Mouse (Mus musculus) CH12.LX (cell line): ENCODE data around the gene C2cd4d. TPM values are rescaled to one million over a fixed set of nuclear protein-coding genes. Genes with fewer than 3 reads are reported as not detected.

Experiments used
- DNase-seq: peaks from one replicate; pipeline ENCODE4 v3.0.0-alpha.2; 2013; ENCODE audit errors: extremely low read depth
- H3K27ac ChIP-seq: 2 replicates; pipeline ENCODE4 v1.5.1; 2012; ENCODE audit warnings: low read depth, mild to moderate bottlenecking, control low read depth, moderate library complexity; ENCODE audit not compliant: insufficient read depth
- H3K27me3 ChIP-seq: replicated peaks from 2 replicates; pipeline ENCODE3; 2012; ENCODE audit warnings: inconsistent platforms
- H3K36me3 ChIP-seq, 2 experiments: replicated peaks in 1 of 2; 2 replicates each; pipeline versions ENCODE3 to v1.6.1; 2012; ENCODE audit warnings: inconsistent platforms in 1 of 2, low read length in 1 of 2, mild to moderate bottlenecking in 1 of 2, mixed read lengths in 1 of 2, moderate library complexity in 1 of 2; ENCODE audit not compliant: control insufficient read depth in 1 of 2, insufficient read depth in 1 of 2
- H3K4me1 ChIP-seq, 2 experiments: 2 replicates each; pipeline ENCODE4 v1.6.1; 2012; ENCODE audit warnings: inconsistent platforms in 1 of 2, moderate library complexity in 1 of 2; ENCODE audit not compliant: insufficient read depth in 2 of 2, control insufficient read depth in 1 of 2
- H3K4me2 ChIP-seq: 2 replicates; pipeline ENCODE4 v1.6.1; 2012; ENCODE audit warnings: low read depth, mild to moderate bottlenecking, control low read depth; ENCODE audit not compliant: poor library complexity, insufficient read depth, severe bottlenecking
- H3K4me3 ChIP-seq, 3 experiments: fragments of 150-350 bp in 1 of 3; sonication (generic) in 1 of 3; replicated peaks in 1 of 3; 2 replicates each; pipeline versions ENCODE3 to v1.5.1; 2011 to 2012; ENCODE audit warnings: low read depth in 2 of 3, low read length in 2 of 3, mild to moderate bottlenecking in 2 of 3, moderate library complexity in 2 of 3, control low read depth in 1 of 3, improper control_type of control experiment in 1 of 3, inconsistent platforms in 1 of 3, mixed read lengths in 1 of 3; ENCODE audit not compliant: poor library complexity in 1 of 3
- H3K79me2 ChIP-seq: replicated peaks from 2 replicates; pipeline ENCODE4 v1.6.1; 2012; ENCODE audit warnings: mild to moderate bottlenecking, moderate library complexity; ENCODE audit not compliant: control insufficient read depth, poor library complexity, insufficient read depth, severe bottlenecking; ENCODE audit errors: extremely low read depth
- H3K9ac ChIP-seq: 2 replicates; pipeline ENCODE4 v1.6.1; 2012; ENCODE audit warnings: low read depth, mild to moderate bottlenecking, control low read depth, moderate library complexity; ENCODE audit not compliant: insufficient read depth
- H3K9me3 ChIP-seq: replicated peaks from 2 replicates; pipeline ENCODE3; 2012; ENCODE audit warnings: low read length, inconsistent platforms, mixed read lengths
- BHLHE40 ChIP-seq: IDR thresholded peaks from 2 replicates; pipeline ENCODE4 v1.6.1; 2011; ENCODE audit warnings: mild to moderate bottlenecking, low read depth, low read length, improper control_type of control experiment
- CHD1 ChIP-seq: IDR thresholded peaks from 2 replicates; pipeline ENCODE4 v1.6.1; 2012; ENCODE audit warnings: low read depth, low read length, improper control_type of control experiment, inconsistent platforms
- CHD2 ChIP-seq: IDR thresholded peaks from 2 replicates; pipeline ENCODE4 v1.6.1; 2011; ENCODE audit warnings: low read length, improper control_type of control experiment
- CTCF ChIP-seq, 2 experiments: IDR thresholded peaks in 1 of 2; conservative IDR thresholded peaks in 1 of 2; 2 replicates each; pipeline ENCODE4 v1.5.1; 2011 to 2012; ENCODE audit warnings: low read depth in 2 of 2, low read length in 2 of 2, improper control_type of control experiment in 1 of 2, inconsistent platforms in 1 of 2, mild to moderate bottlenecking in 1 of 2, moderate library complexity in 1 of 2
- HCFC1 ChIP-seq: IDR thresholded peaks from 2 replicates; pipeline ENCODE4 v1.6.1; 2012; ENCODE audit warnings: low read depth, mild to moderate bottlenecking, inconsistent platforms, low read length, improper control_type of control experiment
- JUN ChIP-seq: IDR thresholded peaks from 2 replicates; pipeline ENCODE4 v1.6.1; 2011; ENCODE audit warnings: low read depth, mild to moderate bottlenecking, low read length, improper control_type of control experiment, moderate library complexity; ENCODE audit not compliant: insufficient read depth
- JUND ChIP-seq: conservative IDR thresholded peaks from 2 replicates; pipeline ENCODE4 v1.6.1; 2011; ENCODE audit warnings: low read depth, low read length, improper control_type of control experiment
- MEF2A ChIP-seq: IDR thresholded peaks from 2 replicates; pipeline ENCODE4 v1.6.1; 2014; ENCODE audit warnings: low read depth, mild to moderate bottlenecking, inconsistent platforms, low read length, improper control_type of control experiment, borderline replicate concordance
- POLR2A ChIP-seq: IDR thresholded peaks from 2 replicates; pipeline ENCODE4 v1.6.1; 2011; ENCODE audit warnings: low read depth, mild to moderate bottlenecking, improper control_type of control experiment, low read length
- POLR2AphosphoS2 ChIP-seq: IDR thresholded peaks from 2 replicates; pipeline ENCODE4 v1.6.1; 2011; ENCODE audit warnings: low read depth, low read length, improper control_type of control experiment
- RAD21 ChIP-seq: IDR thresholded peaks from 2 replicates; pipeline ENCODE4 v1.6.1; 2011; ENCODE audit warnings: low read depth, mild to moderate bottlenecking, low read length, improper control_type of control experiment, moderate library complexity
- RCOR1 ChIP-seq: conservative IDR thresholded peaks from 2 replicates; pipeline ENCODE4 v1.6.1; 2012; ENCODE audit warnings: low read depth, mild to moderate bottlenecking, inconsistent platforms, low read length, improper control_type of control experiment
- SIN3A ChIP-seq: IDR thresholded peaks from 2 replicates; pipeline ENCODE4 v1.6.1; 2012; ENCODE audit warnings: low read length, improper control_type of control experiment, inconsistent platforms
- TBP ChIP-seq: conservative IDR thresholded peaks from 2 replicates; pipeline ENCODE4 v1.6.1; 2011; ENCODE audit warnings: low read depth, low read length, improper control_type of control experiment
- TCF12 ChIP-seq: IDR thresholded peaks from 2 replicates; pipeline ENCODE4 v1.6.1; 2014; ENCODE audit warnings: low read depth, mild to moderate bottlenecking, inconsistent platforms, low read length, improper control_type of control experiment
- USF1 ChIP-seq: IDR thresholded peaks from 2 replicates; pipeline ENCODE4 v1.6.1; 2014; ENCODE audit warnings: low read depth, mild to moderate bottlenecking, inconsistent platforms, low read length, improper control_type of control experiment
- ZKSCAN1 ChIP-seq: IDR thresholded peaks from 2 replicates; pipeline ENCODE4 v1.6.1; 2012; ENCODE audit warnings: low read depth, inconsistent platforms, low read length, improper control_type of control experiment, borderline replicate concordance
- ZMIZ1 ChIP-seq: IDR thresholded peaks from 2 replicates; pipeline ENCODE4 v1.6.1; 2012; ENCODE audit warnings: low read depth, mild to moderate bottlenecking, inconsistent platforms, low read length, improper control_type of control experiment
- dilution Hi-C: fragments of 300-500 bp; cut with MboI; formaldehyde crosslinking; loops from 2 replicates; pipeline ENCODE4 v1.14.3; 2020; ENCODE audit warnings: low sequenced_read_pairs; ENCODE audit not compliant: extremely low pct_unique_long_range_greater_than_20kb, extremely low pct_ligation_motif_present
- in situ Hi-C: fragments of 300-500 bp; cut with MboI; formaldehyde crosslinking; loops from 3 replicates; pipeline ENCODE4 v1.14.3; 2019; ENCODE audit warnings: low sequenced_read_pairs, low pct_ligation_motif_present, low pct_unique_long_range_greater_than_20kb, mixed read lengths
- polyA plus RNA-seq: library from polyadenylated mRNA; unstranded; fragments of >175 nt; gene quantifications from 2 replicates; pipeline ENCODE4 v1.2.1, GENCODE M21; 2012; ENCODE audit warnings: low read depth; ENCODE audit not compliant: insufficient read length
- total RNA-seq, 2 experiments: library from RNA; depleted of rRNA; stranded (reverse); fragments of 300-350 nt in 1 of 2; fragments of >200 nt in 1 of 2; gene quantifications; 2 replicates each; pipeline ENCODE4 v1.2.3; 2012 to 2014

The C2cd4d gene
- total and polyA plus RNA-seq, 3 experiments: not detected

DNA sequence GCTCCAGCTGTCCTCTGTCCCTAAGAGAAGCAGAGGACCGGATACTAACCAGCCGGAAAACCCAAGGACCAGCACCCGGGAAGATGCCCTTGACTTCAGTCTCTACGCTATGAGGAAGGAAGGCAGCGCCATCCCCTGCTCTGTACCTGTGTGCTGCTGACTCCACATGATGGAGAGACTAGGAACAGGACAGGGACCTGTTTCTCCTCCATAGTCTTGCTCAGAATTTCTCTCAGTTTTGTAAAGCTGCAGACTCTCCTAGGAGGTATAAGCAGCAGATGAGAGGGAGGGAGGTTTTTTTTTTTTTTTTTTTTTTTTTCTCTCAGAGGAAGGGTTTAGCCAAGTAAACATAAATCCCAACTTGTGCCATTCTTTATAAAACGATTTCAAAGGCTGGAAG is 36.0 kb downstream of the C2cd4d start, which contains the start of gene Lingo4:
TSS of gene Lingo4 (plus strand) at position 301 of the 400 bp plus-strand sequence.
- dilution Hi-C loops: no loop called here
- no peaks in the 10 kb centered on the region for H3K36me3 ChIP-seq
- H3K9ac ChIP-seq: no peak within 1 kb of the TSS
- no peaks in the 10 kb centered on the region for H3K79me2 ChIP-seq
- TF ChIP-seq ZKSCAN1: no peak
- TF ChIP-seq TCF12: no peak
- TF ChIP-seq ZMIZ1: no peak
- no peak for TF ChIP-seq TBP
- TF ChIP-seq CHD1: no peak
- no peak for TF ChIP-seq RAD21
- TF ChIP-seq USF1: no peak
- no peak for TF ChIP-seq CTCF (conservative IDR thresholded peaks at IDR 0.05 in 1 of 2, IDR thresholded peaks at IDR 0.05 in 1 of 2; ENCODE audit: low read depth in 2 of 2, low read length in 2 of 2)
- TF ChIP-seq HCFC1: no peak
- no peak for TF ChIP-seq POLR2A
- no peak for TF ChIP-seq POLR2AphosphoS2
- TF ChIP-seq JUN: no peak
- no peak for TF ChIP-seq CHD2
- no peak for TF ChIP-seq JUND
- no peak for TF ChIP-seq MEF2A
- TF ChIP-seq SIN3A: no peak
- TF ChIP-seq, all 38 proteins: peak for 0
- no peak within 1 kb of the TSS for H3K4me3 ChIP-seq
- H3K27me3 ChIP-seq: peaks cover 7% of the 10 kb centered on the region
- in situ Hi-C loops: no loop called here
- no peak for DNase-seq
- H3K9me3 ChIP-seq: no peaks in the 10 kb centered on the region
- H3K4me1 ChIP-seq: no peaks in the 10 kb centered on the region
- no peak within 1 kb of the TSS for H3K27ac ChIP-seq
- no peak within 1 kb of the TSS for H3K4me2 ChIP-seq

DNA sequence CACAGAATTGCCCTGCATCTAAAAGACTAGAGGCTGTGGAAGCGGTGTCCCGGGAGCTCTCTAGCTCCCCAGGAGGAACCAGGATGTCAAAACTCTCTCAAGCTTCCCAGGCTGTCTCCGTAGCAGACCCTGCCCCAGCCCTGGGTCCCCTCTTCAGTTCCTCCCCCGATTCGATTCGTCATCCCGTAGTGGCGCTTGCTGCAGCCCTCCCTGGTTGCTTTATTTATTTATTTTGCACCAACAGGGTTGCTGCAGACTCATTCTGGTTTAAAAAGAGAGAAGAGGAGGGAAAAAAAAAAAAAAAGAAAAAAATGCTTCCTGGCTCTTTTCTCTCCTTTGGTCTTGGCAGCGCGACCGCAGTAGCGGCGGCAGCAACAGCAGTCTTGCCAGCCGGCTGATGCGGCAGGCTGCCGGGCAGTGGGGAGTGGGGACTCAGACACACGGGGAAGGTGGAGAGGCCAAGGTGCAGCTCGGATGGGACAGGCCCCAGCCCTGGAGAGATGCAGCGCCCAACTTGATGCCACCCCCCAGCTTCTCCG is 36.8 kb downstream of the C2cd4d start:
- dilution Hi-C loops: no loop called here
- Histone ChIP-seq H3K4me2 (no peak overlapping the region), H3K36me3 (no peaks in the 10 kb centered on the region), H3K4me1 (no peaks in the 10 kb centered on the region), H3K4me3 (no peak overlapping the region), H3K9me3 (no peaks in the 10 kb centered on the region), H3K27me3 (peaks cover 10% of the 10 kb centered on the region), H3K27ac (no peak overlapping the region), H3K9ac (no peak overlapping the region), H3K79me2 (no peaks in the 10 kb centered on the region)
- in situ Hi-C loops: no loop called here
- no peak for DNase-seq
- TF ChIP-seq BHLHE40: no peak
- TF ChIP-seq RCOR1: no peak
- TF ChIP-seq ZKSCAN1: no peak
